Mouse (Mus musculus) heart, embryonic 13.5 days (tissue): ENCODE data around the gene Slc6a12. TPM values are rescaled to one million over a fixed set of nuclear protein-coding genes. Genes with fewer than 3 reads are reported as not detected.
A peak's percentile ranks its signal among the peaks of the same experiment; 100 is the strongest.

ENCODE experiments used
- ATAC-seq: fragments of 200-750 bp; cut with Nextera tagmentation; 2 replicates; pipeline ENCODE4 v1.8.0; 2017; ENCODE audit warnings: moderate TSS enrichment; ENCODE audit not compliant: insufficient number of reproducible peaks, low FRiP score, low TSS enrichment; ENCODE audit errors: extremely low read depth
- H3K27ac ChIP-seq: fragments of 300-500 bp; sonication (generic); replicated peaks from 2 replicates; pipeline ENCODE4 v1.5.1; 2015; ENCODE audit warnings: moderate library complexity, mild to moderate bottlenecking, inconsistent platforms
- H3K27me3 ChIP-seq: fragments of 300-500 bp; sonication (generic); replicated peaks from 2 replicates; pipeline ENCODE4 v1.6.1; 2015; ENCODE audit warnings: mild to moderate bottlenecking, inconsistent platforms
- H3K36me3 ChIP-seq: fragments of 300-500 bp; sonication (generic); 2 replicates; pipeline ENCODE4 v1.6.1; 2015; ENCODE audit warnings: mild to moderate bottlenecking, inconsistent platforms
- H3K4me1 ChIP-seq: fragments of 300-500 bp; sonication (generic); 2 replicates; pipeline ENCODE4 v1.6.1; 2015; ENCODE audit warnings: inconsistent platforms
- H3K4me2 ChIP-seq: fragments of 300-500 bp; sonication (generic); 2 replicates; pipeline ENCODE4 v1.6.1; 2015; ENCODE audit warnings: inconsistent platforms, mild to moderate bottlenecking, moderate library complexity
- H3K4me3 ChIP-seq: fragments of 300-500 bp; sonication (generic); 2 replicates; pipeline ENCODE4 v1.5.1; 2015; ENCODE audit warnings: moderate library complexity, mild to moderate bottlenecking, inconsistent platforms
- H3K9ac ChIP-seq: fragments of 300-500 bp; sonication (generic); 2 replicates; pipeline ENCODE4 v1.6.1; 2015; ENCODE audit warnings: inconsistent platforms, mild to moderate bottlenecking, moderate library complexity
- H3K9me3 ChIP-seq: fragments of 300-500 bp; sonication (generic); 2 replicates; pipeline ENCODE4 v1.6.1; 2016; ENCODE audit warnings: inconsistent platforms
- WGBS: fragments of 180-500 bp; shearing (Covaris S2); methylation state at CpG from one replicate; pipeline ENCODE4 v1.1.7; 2015; ENCODE audit warnings: mixed read lengths; 5-methylcytosine and 5-hydroxymethylcytosine counted together
- polyA plus RNA-seq: library from polyadenylated mRNA; unstranded; fragments of >200 nt; fragmentation: Nextera tagmentation; extraction: Ambion mirVana; gene quantifications from 2 replicates; pipeline ENCODE4 v1.2.1, GENCODE M21; 2015

The Slc6a12 gene
- polyA plus RNA-seq, 1 experiment from 2014 or later, result not detected

DNA sequence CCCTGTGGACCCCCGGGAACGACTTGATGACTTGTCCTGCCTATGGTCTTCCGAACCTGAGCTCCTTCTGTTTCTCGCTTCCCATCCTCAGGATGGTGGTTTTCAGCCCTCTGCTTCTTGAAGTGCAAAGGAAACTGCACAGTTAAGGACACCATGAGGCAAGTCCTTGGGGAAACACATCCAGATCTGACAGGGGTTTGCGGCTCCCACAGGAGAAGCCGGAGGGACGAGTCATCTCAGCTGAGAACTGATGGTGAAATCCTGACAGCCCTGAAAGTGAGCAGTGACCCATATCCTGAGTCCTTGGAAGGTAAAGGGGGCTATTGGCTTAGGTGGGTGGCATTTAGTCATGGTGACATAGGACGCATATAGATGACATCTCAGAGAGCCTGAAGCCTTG, 37.7 kb downstream of the Slc6a12 start:
- Histone ChIP-seq H3K27ac (no peak overlapping the region), H3K4me1 (no peaks in the 10 kb centered on the region), H3K9ac (no peak overlapping the region), H3K4me3 (no peak overlapping the region), H3K4me2 (no peak overlapping the region), H3K36me3 (no peaks in the 10 kb centered on the region), H3K9me3 (no peaks in the 10 kb centered on the region), H3K27me3 (peaks cover 82% of the 10 kb centered on the region)
- no peak for ATAC-seq
- WGBS, result 78% methylated on average over 8 of the region's 8 CpGs

DNA sequence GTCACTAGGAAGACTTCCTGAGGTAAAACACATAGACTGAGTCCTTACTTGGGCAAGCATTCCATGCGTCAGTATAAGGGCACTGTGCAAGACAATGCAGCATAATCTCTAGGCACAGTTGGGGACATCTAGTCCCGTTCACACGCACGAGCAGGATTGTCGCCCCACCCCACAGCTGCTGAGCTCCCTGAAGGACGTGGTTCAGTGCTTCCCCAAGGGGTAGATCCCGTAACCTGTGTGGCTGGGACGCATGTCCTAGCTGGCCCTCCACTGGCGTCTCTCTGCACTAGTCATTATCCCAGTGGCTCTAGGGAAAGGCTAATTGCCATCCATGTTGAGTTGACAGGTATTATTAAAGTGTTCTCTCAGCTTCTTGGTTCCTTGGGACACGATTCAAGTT, 39.2 kb downstream of the Slc6a12 start:
- whole genome bisulfite sequencing, result 62% methylated on average over 10 of the region's 10 CpGs
- peaks cover 82% of the 10 kb centered on the region for H3K27me3 ChIP-seq
- no peaks in the 10 kb centered on the region for H3K9me3 ChIP-seq
- H3K4me2 ChIP-seq, result no peak overlapping the region
- no peak overlapping the region for H3K27ac ChIP-seq
- H3K4me1 ChIP-seq, result no peaks in the 10 kb centered on the region
- no peaks in the 10 kb centered on the region for H3K36me3 ChIP-seq
- no peak overlapping the region for H3K9ac ChIP-seq
- H3K4me3 ChIP-seq, result no peak overlapping the region
- no peak for ATAC-seq

DNA sequence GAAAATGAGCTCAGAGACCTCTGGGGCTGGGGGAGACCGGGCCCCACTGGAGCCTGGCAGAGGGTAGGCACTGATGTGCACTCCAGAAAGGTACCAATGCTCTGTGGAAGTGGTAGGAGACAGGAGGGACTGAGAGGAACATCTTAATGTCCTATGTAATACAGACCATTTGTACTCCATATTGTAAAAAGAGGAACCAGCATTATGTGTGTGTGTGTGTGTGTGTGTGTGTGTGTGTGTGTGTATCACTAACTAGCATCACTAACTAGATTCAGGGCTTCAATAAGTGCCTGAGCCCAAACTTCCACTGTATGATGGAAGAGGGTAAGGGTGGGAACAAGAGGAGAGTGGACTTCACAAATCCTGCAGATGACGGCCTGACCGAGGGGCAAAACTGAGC, 42.5 kb downstream of the Slc6a12 start:
- no peak overlapping the region for H3K4me2 ChIP-seq
- peaks cover 78% of the 10 kb centered on the region for H3K27me3 ChIP-seq
- H3K27ac ChIP-seq, result no peak overlapping the region
- 81% methylated on average over 3 of the region's 3 CpGs for WGBS
- H3K9ac ChIP-seq, result no peak overlapping the region
- H3K4me3 ChIP-seq, result no peak overlapping the region
- no peaks in the 10 kb centered on the region for H3K9me3 ChIP-seq
- no peaks in the 10 kb centered on the region for H3K4me1 ChIP-seq
- no peak for ATAC-seq
- H3K36me3 ChIP-seq, result no peaks in the 10 kb centered on the region

DNA sequence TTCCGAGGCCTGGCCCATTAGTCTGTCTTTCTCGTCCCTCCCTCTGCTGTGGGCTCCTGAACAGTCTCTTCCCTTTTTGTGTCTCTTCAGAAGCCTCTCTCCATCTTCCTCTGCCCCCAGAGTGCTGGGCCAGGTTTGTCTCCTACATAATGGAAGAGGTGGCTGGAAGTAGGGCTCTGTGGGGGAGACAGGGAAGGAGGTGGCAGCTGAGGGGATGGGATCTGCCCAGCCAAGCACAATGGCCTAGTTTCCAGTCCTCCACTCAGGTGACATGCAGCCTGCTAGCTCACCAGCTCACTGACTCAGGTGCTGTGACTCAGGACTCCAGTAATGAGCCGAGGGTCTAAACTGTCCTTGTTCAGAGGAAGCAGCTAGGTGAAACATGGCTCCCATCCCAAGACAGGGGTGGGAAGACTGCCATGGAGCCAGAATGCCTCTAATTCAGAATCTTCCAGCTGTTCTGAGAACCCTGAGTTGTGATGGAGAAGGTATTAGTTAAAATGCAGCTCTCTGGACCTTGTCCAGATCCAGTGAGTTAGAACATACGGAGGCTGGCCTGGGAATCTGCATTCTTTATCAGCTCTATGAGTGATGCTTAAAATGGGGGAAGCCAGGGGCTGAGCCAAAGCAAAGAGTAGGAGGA, 49.9 kb downstream of the Slc6a12 start:
- H3K36me3 ChIP-seq, result no peaks in the 10 kb centered on the region
- H3K27ac ChIP-seq, result no peak overlapping the region
- H3K4me1 ChIP-seq, result no peaks in the 10 kb centered on the region
- ATAC-seq, result no peak
- peaks cover 23% of the 10 kb centered on the region for H3K27me3 ChIP-seq
- WGBS, result 64% methylated on average over 4 of the region's 4 CpGs
- H3K4me2 ChIP-seq, result no peak overlapping the region
- no peak overlapping the region for H3K9ac ChIP-seq
- H3K9me3 ChIP-seq, result peaks cover 5% of the 10 kb centered on the region; the same call in 1 of the 2 replicates
- H3K4me3 ChIP-seq, result no peak overlapping the region

DNA sequence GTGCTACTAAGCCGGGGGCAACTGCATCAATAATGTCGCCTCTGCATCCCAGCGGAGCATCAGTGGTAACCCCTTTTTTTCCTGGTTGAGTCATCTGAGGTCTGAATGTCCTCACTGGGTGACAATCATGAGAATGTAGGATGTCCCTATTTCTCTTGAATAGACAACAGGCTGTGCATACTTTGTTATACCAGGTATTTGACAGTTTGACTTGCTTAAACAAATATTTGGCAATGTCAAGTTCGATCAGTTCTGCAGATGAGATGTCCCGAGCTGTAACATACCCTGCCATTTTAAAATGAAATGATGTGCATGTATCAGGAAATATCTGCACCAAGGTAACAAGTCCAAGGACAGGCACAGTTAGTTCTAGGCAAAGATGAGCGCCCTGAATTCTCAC, 58.3 kb downstream of the Slc6a12 start:
- Histone ChIP-seq H3K36me3 (no peaks in the 10 kb centered on the region), H3K27ac (no peak overlapping the region), H3K4me3 (no peak overlapping the region), H3K9me3 (no peaks in the 10 kb centered on the region), H3K27me3 (peaks cover 17% of the 10 kb centered on the region), H3K4me1 (0 out of 2 replicates have a peak, but pooled peaks cover 2% of the 10 kb centered on the region), H3K9ac (no peak overlapping the region), H3K4me2 (no peak overlapping the region)
- 75% methylated on average over 6 of the region's 6 CpGs for WGBS
- ATAC-seq, result no peak

DNA sequence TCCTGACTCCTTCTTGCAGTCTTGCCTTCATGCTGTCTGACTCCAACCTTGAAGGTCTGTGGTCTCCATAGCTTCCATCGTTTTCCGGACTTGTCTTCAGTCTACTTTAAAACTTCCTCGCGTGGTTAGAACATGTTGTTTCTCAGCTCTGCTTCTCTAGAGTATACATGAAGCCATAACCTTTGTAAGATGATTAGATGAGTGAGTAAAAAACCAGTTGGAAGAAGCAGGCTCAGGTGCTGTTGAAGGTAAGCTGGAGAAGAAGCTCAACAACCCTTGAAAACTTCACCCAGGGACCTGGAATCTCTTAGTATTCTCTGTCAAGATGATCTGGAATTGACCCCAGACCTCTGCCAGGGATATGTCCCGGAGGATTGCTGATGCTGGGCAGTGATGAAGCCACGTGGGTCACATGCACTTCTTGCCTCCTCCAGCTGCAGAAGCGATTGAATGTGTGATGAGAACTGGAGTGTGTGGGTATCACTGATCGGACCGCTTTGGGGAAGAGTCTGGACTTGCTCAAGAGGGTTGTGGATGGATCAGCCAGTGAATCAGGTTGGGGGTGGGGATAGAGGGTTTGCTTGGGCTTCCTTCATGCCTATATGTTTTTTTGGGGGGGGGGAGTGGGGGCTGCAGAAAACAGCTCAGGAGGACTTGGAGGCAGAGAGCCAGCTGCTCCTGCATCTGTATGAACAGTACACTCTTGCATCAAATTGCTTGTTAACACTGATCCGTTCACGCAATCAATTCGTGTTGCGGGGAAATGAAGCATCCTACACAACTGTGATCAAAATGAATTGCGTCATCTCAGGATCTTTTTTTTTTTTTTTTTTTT, 59.2 kb downstream of the Slc6a12 start:
- Histone ChIP-seq H3K4me2 (no peak overlapping the region), H3K27me3 (peaks cover 24% of the 10 kb centered on the region), H3K4me1 (0 out of 2 replicates have a peak, but pooled peaks cover 2% of the 10 kb centered on the region), H3K9me3 (no peaks in the 10 kb centered on the region), H3K36me3 (no peaks in the 10 kb centered on the region), H3K4me3 (no peak overlapping the region), H3K9ac (no peak overlapping the region), H3K27ac (no peak overlapping the region)
- no peak for ATAC-seq
- WGBS, result 77% methylated on average over 14 of the region's 14 CpGs

DNA sequence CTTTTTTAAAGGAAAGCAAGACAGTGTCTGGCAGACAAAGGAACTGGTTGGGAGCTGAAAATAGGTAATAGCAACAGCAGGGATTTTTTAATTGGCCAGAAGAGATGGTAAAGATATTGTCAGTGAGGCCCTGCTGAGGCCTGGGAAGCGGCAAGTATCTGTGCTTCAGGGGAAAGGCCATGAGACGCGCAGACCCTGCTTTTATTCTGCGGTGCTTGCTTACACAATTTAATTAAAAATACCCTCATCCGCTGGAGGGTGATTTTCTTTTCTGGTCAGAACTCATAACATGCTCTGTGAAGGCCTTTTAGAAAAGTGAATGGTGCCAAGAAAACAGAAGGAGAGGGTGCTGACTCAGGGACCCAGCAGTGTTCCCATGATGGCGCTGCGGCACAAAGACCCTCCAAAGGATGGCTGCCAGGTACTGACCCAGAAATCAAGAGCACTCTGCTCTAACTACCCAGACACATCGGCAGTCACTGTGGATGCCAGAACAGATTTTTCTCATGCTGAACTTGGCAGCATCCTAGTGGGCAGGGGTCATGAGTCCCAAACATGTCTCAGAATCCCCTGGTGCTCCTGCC, 59.9 kb downstream of the Slc6a12 start:
- Histone ChIP-seq H3K36me3 (no peaks in the 10 kb centered on the region), H3K9me3 (no peaks in the 10 kb centered on the region), H3K4me1 (0 out of 2 replicates have a peak, but pooled peaks cover 2% of the 10 kb centered on the region), H3K4me2 (no peak overlapping the region), H3K27me3 (peaks cover 31% of the 10 kb centered on the region), H3K27ac (no peak overlapping the region), H3K9ac (no peak overlapping the region), H3K4me3 (no peak overlapping the region)
- ATAC-seq, result no peak
- 84% methylated on average over 8 of the region's 8 CpGs for WGBS

DNA sequence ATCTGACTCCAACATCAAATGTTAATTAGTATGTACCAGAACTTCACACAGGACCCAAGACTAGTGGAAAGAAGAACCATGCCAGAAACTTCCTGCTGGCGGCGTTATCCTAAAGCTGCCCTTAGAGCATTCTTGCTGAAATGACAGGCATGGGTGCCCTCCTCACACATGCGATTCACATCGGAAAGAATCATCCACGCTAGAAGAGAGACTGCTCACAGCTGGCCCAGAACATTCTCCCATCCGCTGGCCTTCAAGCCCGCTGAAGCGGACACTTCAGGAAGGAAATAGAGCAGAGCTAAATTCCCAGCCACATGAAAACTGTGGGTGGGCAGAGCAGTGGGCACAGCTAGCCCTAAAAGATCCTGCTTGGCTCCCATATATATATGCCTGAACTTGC, 62.4 kb downstream of the Slc6a12 start:
- ATAC-seq, result no peak
- WGBS, result 83% methylated on average over 8 of the region's 8 CpGs
- Histone ChIP-seq H3K27me3 (peaks cover 52% of the 10 kb centered on the region), H3K36me3 (no peaks in the 10 kb centered on the region), H3K4me2 (no peak overlapping the region), H3K4me3 (no peak overlapping the region), H3K9ac (no peak overlapping the region), H3K9me3 (no peaks in the 10 kb centered on the region), H3K27ac (no peak overlapping the region), H3K4me1 (0 out of 2 replicates have a peak, but pooled peaks cover 2% of the 10 kb centered on the region)

DNA sequence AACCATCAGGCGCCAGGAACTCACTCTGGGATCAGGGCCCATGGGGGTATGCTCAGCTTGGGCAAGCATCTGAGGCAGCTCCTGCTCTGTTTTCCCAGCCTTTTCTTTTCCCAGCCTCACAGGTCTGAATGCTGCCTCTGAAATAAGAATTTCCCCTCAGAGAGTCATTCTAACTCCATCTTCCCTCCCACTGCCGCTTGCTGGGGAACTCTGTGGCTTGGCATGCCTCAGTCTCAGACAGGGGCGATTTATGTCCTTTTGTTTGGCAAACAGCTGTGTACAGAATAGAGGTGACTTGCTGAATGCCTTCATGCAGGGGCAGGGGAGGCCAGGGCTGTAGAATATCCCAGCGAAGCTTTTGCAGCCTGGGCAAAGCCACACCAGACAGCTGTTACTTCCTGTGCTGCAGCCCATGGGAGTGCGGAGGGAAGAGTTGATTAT, 64.7 kb downstream of the Slc6a12 start:
- 57% methylated on average over 5 of the region's 5 CpGs for WGBS
- Histone ChIP-seq H3K4me1 (0 out of 2 replicates have a peak, but pooled peaks cover 6% of the 10 kb centered on the region), H3K27me3 (peaks cover 72% of the 10 kb centered on the region), H3K4me2 (no peak overlapping the region), H3K4me3 (no peak overlapping the region), H3K27ac (no peak overlapping the region), H3K36me3 (no peaks in the 10 kb centered on the region), H3K9ac (no peak overlapping the region), H3K9me3 (no peaks in the 10 kb centered on the region)
- no peak for ATAC-seq

DNA sequence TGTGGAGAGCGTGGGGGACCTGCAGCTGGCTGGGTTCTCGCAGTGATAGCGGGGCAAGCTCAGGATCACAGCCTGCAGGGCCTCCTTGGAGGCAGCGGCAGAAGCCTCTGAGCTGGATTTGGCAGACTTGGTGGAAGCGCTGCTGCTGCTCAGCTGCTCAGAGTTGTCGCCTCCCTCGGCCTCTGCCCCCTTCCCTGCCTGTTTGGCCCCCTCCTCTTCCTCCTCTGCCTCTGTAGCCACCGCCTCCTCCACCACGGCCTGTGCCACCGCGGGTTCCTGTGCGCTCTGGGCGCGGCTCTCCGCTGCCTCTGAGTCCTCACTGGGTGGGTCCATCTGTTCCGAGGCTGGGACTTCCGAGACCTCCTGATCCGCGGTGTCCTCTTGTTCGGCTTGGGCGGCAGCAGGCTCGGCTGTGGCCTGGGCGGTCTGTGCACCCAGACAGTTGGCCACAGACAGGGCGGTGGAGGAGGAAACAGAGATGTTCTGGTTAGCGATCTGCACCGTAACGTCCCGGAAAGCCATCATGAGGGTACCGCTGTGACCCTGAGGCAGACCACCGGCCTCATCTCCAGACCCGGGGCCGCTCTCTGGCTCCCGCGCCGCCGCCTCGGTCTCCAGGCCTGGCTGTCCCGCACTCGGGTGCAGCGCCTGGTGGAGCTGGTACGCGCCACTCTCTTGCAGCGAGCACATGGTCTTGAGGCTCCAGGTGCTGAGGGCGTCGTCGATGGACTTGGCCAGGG, 69.9 kb downstream of the Slc6a12 start:
- H3K4me3 ChIP-seq, result peak overlapping the region; percentile 35
- peak overlapping the region; percentile 57 for H3K4me2 ChIP-seq
- 2% methylated on average over 46 of the region's 46 CpGs for WGBS
- peaks cover 93% of the 10 kb centered on the region for H3K27me3 ChIP-seq
- no peaks in the 10 kb centered on the region for H3K9me3 ChIP-seq
- no peak for ATAC-seq
- 0 out of 2 replicates have a peak, but pooled peaks cover 6% of the 10 kb centered on the region for H3K4me1 ChIP-seq
- H3K36me3 ChIP-seq, result no peaks in the 10 kb centered on the region
- H3K27ac ChIP-seq, result no peak overlapping the region
- no peak overlapping the region for H3K9ac ChIP-seq
